Mouse (Mus musculus): ENCODE measurements around the gene Kiss1. TPM values are rescaled to one million over a fixed set of nuclear protein-coding genes. Genes with fewer than 3 reads are reported as not detected.
A peak's percentile ranks its signal among the peaks of the same experiment; 100 is the strongest.

The Kiss1 gene
- total RNA-seq, 1 experiment from 2014 or later, result not detected

DNA sequence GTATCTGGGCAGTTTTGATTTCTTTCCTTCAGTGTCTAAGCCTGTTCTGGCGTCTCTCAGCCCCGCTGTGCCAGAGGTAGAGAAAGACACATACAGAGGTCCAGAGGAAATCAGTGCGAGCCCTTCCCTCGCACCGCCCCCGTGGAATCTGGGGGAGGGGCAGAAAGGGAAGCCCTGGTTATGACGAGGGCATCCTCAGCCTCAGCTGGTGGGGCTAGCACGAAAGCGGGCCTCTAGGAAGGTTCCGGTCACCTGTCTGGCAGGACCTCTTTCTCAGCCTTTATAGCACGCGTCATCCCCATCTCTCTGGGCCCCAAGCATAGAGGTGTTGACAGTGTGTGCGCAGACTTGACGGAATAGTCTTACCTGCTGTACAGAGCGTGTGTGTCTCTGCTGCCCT is 34.2 kb downstream of the Kiss1 start:
- ATAC-seq (replicated peaks; ENCODE audit: low read depth, poor library complexity, severe bottlenecking), result no peak

DNA sequence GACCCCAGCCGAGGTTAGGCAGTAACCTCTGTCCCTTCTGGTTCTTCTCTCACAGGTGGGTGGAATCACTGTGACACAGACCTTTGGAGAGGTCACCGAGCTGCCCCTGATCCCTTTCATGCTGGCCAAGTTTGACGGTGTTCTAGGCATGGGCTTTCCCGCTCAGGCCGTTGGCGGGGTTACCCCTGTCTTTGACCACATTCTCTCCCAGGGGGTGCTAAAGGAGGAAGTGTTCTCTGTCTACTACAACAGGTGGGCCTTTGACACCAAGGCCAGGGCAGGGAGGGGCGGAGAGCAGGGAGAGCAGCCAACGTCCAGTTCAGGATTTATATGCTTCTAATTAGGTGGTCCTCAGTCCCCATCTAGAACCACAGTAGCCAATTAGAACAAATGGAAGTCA is 34.7 kb downstream of the Kiss1 start:
- no peak for ATAC-seq (replicated peaks; ENCODE audit: low read depth, poor library complexity, severe bottlenecking)

DNA sequence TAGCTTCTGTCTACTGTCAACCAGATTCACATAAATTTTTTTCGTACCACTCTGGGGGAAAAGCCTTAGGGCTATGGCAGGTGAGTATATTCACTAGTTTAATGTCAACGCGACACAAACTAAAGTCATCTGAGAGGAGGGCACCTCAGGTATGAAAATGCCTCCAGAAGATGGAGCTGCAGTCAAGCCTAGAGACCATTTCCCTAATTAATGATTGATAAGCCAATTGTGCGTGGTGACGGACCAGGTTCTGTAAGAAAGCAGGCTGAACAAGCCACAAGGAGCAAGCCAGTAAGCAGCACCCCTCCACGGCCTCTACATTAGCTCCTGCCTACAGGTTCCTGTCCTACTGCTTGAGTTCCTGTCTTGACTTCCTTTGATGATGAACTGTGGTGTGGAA is 39.3 kb downstream of the Kiss1 start:
- no peak for ATAC-seq (replicated peaks; ENCODE audit: low read depth, poor library complexity, severe bottlenecking)

DNA sequence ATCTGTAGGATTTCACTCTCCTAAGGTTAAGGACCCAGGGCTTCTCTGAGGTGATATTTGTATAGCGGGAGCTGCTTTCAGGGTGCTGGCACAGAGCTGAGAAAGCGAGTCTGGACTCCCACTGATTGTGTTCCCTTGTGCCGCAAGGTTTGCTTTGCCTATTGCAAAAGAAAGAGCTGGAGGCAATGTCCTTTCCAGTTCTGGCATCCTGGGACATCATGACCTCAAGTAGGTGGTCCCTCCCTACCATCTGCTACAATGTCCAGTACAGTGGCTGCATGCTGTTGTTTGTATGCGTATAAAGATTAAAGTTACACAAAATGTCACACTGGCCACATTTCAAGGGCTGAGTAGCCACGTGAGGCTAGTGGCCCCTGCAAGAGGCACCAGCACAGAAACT is 40.4 kb downstream of the Kiss1 start:
- ATAC-seq (replicated peaks; ENCODE audit: low read depth, poor library complexity, severe bottlenecking), result no peak

DNA sequence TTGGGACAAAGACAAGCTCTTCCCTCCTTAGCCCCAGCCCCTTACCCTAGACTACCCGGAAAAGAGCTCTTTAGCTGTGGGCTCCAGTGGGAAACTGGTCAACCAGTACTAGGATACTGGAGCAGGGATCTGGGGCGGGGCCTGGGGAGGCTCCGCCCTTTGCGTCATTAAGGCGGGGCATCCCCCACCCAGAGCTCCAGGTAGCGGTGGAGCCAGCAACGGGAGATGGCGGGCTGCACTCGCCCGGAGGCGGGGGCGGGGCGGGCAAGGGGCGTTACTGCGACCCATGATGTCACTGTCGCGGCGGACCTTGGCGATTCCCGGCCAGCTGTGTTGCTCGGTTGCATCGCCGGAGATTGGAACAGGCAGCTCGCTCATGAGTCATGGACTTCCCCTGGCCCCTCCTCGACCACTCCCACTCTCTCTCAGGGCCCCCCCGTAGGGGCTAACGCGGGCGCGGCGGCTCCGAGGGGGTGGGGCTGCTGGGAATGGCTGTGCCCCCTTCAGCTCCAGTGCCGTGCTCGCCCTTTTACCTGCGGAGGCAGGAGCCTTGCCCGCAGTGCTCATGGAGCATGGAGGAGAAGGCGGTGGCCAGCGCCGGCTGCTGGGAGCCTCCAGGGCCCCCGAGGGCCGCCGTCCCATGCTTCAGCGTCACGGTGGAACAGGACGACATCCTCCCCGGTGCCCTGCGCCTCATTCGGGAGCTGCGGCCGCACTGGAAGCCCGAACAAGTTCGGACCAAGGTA is 41.8 kb downstream of the Kiss1 start, which contains the start of gene Etnk2:
TSS of gene Etnk2 (plus strand) at position 297 of the 746 bp plus-strand sequence.
- ATAC-seq (replicated peaks; ENCODE audit: low read depth, poor library complexity, severe bottlenecking), result peak; percentile 57

DNA sequence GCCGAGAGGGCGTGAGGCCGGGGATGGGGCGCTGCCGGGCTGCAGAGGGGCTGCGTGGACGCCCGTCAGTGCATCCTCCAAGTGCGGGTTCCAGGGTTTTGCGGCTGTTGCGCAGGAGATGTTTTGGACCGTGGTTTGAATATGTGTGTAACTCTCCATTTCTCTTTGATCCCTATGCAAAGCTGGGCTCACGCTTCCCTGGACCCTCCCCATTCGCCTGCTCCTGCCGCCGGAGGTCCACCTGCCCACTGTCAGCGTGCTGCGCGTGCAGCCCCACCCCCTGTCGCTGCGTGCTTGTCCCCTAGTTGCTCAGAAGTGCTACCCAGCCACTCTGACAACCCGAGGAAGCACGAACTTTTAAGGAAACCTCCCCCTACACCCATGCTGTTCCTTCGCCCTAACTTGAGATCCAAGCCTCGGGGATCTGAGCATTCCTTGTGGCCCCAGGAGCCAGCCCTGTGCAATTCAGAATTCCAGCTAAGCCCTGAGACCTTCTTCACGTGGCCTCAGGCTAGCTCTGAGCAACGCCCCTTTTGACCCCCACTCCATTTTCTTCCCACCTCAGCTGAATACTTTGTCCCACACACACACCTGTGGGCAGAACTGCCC is 42.5 kb downstream of the Kiss1 start:
- no peak for ATAC-seq (replicated peaks; ENCODE audit: low read depth, poor library complexity, severe bottlenecking)

DNA sequence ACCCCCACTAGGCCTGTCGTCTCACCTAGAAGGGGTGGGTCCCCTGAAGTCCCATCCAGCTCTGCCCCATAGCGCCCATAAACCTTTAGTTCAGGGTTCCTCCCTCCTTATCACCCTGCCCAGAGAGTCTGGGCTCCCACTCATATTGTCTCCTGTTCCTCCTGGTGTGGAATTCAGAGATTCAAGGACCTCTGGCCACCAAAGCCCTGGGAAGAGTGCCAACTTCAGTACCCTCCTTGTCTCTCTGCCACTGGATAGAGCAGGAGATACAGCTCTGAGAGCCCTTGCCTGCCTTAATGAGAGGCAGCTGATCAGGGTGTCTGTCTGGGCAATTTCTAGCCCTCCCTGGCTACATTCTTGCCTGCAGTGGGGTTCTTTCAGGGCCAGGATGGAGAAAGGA is 43.2 kb downstream of the Kiss1 start:
- ATAC-seq (replicated peaks; ENCODE audit: low read depth, poor library complexity, severe bottlenecking), result no peak

DNA sequence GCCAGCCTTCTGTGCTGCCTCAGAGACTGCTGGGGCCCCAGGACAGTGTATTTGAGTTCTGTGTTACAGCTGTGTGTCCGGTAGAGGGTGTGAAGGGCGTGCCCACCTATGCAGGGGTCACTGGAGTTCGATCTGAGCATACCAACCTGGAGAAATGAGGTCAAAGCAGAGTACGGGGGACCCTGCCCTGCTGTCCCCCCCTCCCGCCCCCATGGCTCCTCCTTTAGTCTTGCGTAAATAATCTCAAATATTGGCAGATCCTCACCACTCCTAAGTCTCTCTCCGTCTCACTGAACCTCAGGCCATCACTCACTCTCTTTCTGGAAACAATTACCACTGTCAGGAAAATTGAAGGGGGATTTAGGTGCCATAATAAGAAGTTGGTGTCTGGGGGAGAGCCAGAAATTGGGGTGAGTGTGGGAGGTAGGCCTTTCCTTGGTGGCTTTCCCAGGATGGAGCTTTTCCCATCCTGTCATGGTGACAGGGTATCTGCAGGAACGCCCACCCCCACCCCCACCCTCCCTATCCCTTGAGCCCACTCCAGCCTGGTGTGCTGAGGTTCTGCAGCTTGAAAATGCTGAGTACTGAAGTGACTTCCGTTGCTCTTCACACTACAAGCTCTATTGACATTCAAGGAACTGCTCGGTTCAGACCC is 45.4 kb downstream of the Kiss1 start:
- ATAC-seq (replicated peaks; ENCODE audit: low read depth, poor library complexity, severe bottlenecking), result no peak

DNA sequence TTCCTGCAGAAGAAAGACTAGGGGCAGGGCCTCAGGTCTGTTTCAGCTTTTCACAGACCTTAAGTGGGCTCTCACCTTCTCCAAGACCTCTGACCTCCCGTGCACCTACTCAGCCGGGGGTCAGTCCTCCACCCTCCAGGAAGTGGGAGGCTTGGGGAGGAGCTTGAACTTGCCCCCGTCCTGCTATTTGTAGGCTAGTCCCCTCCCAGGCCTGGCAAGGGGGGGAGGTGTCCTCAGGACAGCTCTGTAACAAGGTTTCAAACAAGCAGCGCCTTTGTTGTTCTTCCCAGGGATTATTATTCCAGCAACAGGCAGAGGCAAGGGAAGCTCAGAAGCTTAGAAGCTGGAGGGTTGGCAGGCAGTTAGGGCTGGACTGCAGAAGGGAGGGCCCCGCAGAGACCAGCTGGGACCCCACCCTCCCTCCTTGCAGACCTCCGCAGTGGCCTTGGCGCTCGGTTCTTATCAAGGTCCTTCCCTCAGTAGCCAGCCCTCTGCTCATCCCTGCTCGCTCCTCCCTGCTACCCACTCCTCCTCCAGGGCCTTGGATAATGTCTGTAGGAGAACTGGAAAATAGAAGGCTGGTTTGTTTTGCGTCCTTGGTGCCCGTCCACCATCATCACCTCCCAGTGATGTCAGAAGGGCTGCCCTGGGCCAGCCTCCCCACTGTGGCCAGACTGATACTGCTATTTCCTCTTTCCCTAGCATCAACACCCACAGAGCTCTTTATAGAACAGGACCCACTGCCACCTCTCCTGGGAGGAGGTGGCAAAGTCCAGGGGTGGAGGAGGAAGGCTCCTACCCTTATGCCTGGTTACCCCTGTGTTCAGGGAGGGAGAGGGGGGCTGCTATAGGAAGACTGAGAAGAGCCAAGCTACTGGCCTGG is 46.2 kb downstream of the Kiss1 start:
- ATAC-seq (replicated peaks; ENCODE audit: low read depth, poor library complexity, severe bottlenecking), result peak; percentile 70

DNA sequence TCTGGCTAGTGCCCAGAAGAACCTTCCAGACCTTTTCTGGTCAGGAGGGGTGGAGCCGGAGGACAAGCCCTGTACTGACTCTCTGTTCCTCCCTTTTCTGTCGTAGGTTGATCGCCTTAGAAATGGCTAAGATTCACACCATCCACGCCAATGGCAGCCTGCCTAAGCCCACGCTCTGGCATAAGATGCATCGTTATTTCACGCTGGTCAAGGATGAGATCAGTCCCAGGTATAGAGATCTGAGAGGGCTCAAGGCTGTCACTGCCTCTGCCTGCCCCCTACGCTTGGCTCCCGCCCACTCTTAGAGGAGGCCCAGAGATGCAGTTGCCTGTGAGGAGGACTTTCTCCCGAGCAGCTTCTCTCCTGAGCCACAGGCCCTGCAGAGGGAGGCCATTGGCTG is 47.0 kb downstream of the Kiss1 start:
- ATAC-seq (replicated peaks; ENCODE audit: low read depth, poor library complexity, severe bottlenecking), result no peak

DNA sequence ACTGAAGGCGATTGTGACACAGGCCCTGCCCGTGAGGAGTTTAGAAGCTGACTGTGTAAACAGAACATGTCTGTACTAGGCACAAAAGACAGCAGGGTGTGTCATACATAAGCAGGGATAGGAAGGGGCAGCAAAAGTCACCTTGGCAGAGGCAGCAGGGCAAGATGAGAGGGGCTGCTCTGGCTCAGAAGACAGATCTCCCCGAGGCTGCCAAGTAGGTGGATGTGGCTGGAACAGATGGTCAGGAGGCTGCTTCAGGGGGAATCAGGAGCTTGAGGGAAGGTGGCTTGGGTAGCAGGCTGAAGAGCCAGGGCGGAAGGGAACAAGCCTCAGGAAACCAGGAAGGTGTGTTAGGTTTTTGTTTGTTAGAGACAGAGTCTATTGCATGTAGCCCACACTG is 48.7 kb downstream of the Kiss1 start:
- ATAC-seq (replicated peaks; ENCODE audit: low read depth, poor library complexity, severe bottlenecking), result no peak

DNA sequence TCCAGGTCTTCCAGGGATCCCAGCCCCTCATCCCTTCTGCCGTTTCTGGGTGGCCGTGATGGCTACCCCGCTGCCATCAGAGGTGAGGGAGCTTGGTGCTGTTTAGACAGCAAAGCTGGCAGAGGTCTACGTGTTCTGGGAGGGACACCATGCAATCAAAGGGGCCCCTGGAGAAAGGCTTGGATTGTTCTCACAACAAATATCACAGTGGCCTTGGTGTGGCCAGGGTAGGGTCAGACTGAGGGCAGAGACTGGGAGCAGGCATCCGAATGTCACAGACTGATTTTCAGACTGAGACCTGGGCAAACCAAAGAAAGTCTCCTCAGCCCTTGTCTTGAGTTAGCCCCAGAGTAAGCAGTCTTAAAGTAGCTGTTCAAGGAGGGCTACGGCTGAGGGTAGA is 49.8 kb downstream of the Kiss1 start:
- ATAC-seq (replicated peaks; ENCODE audit: low read depth, poor library complexity, severe bottlenecking), result no peak

DNA sequence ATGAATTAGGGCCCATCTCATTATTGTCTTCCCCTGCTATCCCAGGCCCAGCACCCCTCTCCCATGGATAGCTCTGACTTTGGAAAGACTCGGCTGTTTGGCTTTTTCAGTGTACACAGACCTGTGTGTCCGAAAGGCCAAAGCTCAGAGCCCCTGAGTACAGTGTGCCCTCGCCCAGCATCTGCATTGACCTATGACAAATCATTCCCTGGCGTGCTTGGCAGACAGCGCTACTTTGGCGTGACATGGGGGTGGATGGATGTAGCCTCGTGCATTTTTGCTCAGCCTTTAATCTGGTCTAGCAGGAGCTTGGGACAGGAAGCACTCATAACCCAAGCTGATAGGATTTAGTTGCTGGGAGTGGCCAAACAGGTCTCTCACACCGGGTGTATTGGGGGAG is 50.4 kb downstream of the Kiss1 start:
- 0 out of 2 replicates have a peak, but pooled peaks have one; percentile 11 for ATAC-seq (replicated peaks; ENCODE audit: low read depth, poor library complexity, severe bottlenecking)

DNA sequence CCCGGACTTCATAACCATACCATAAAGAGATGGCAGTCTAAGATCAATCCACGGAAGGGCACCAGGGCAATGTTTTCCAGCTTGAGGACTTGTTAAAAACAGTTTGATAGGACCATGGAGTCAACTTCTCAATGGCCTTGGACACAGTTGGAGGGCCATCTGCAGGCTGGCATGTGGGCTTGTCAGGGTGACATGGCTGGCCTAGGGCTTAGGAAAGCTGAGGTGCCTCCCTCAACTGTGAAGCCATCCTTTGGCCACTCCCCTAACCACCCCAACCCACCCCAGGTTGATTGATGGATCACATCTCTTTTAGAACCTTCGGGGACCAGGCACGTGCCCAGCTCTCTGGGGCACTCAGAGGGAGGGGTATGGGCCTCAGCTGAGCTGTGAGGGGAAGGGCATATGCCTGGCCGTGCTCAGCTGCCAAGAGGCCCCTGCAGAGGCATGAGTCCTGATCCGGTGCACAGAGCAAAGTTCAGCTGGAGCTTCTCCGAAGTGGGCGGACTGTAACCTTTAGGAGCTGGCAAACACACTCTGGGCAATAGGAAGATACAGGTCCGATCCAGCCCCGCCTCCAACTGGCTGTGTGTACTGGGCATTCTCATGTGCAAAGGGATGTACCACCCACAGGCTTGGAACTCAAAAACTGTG is 54.1 kb downstream of the Kiss1 start:
- no peak for ATAC-seq (replicated peaks; ENCODE audit: low read depth, poor library complexity, severe bottlenecking)

DNA sequence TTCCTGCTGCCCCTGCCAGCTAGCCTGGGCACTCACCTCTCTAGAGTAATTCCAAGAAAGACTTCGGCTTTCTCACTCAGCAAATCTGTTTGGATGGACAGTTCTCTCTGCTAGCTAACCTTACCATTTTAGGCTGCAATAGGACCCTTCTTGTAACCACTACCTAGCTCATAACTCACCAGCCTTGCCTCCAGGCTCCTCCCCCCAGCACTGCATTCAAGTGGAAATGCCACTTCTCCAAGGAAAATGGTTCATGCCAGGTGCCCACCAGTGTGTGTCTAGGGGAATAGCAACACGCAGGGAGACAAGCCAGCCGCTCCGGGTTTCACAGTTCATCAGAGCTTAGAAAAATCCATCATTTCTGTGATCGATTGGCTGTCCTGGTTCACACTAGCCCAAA is 55.9 kb downstream of the Kiss1 start:
- ATAC-seq (replicated peaks; ENCODE audit: low read depth, poor library complexity, severe bottlenecking), result no peak

Other genes with a start within 250 kb of the Kiss1 start
- gene Ppp1r15b, start 190.7 kb upstream of the Kiss1 start, total RNA-seq (2017), result 77.3 and 105 TPM in 2 replicates
- 2.3 and 3.1 TPM in 2 replicates for gene Plekha6, start 157.7 kb upstream of the Kiss1 start, total RNA-seq (2017)
- not detected in 2 replicates for gene Golt1a, start 12.1 kb upstream of the Kiss1 start, total RNA-seq (2017)
- gene Ren1, start 28.6 kb downstream of the Kiss1 start, total RNA-seq (2017), result not detected in 2 replicates
- gene Etnk2, start 41.7 kb downstream of the Kiss1 start, total RNA-seq (2017), result not detected in 2 replicates
- gene Sox13, start 102.5 kb downstream of the Kiss1 start, total RNA-seq (2017), result 0.49 and 3.1 TPM in 2 replicates

Measured in common myeloid progenitor, adult 5-6 weeks (primary cell).